Mouse (Mus musculus) retina, adult 2 months (tissue): ENCODE measurements around the gene Robo2.

Source experiments
- DNase-seq: peaks from one replicate; pipeline ENCODE4 v3.0.0-alpha.2; 2012; ENCODE audit warnings: low read depth, low spot score

Gene Robo2

GRCm38 (mm10) chr16:74338969-74339630 is 72.5 kb downstream of the Robo2 start:
- DNase-seq = no peak

DNA sequence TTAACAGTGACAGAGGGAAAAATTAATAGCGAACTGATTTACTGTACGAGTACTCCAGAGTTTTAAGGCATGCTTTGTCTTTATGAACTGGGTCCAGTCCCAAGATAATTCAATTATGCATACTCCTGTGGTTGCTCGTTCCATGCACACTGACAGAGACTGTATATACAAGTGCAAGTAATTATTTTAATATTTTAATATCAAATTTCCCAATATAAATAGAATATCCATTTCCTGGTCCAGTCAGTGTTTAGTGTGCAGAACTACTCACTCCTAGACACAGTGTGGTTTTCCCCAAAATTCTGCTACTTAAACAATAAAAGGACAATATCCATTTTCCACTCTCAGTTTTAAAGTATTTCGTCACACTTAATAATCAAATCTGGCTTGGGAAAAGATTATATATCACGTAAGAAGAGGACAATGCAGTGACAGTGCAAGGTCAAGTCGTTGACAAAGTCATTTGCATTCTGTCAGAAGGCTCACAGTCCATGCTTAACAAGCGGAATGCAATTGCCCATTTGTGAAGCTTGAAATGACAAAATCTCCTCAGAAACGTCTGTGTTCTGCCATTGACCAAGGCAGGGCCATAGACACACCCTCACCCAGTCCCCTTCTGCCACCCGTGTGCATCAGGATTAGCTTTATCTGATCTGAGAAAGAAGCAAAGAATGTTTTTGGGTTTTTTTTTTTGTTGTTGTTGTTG is 89.8 kb downstream of the Robo2 start:
- DNase-seq = no peak

GRCm38 (mm10) chr16:74316150-74316549 is 95.5 kb downstream of the Robo2 start:
- no peak for DNase-seq

DNA sequence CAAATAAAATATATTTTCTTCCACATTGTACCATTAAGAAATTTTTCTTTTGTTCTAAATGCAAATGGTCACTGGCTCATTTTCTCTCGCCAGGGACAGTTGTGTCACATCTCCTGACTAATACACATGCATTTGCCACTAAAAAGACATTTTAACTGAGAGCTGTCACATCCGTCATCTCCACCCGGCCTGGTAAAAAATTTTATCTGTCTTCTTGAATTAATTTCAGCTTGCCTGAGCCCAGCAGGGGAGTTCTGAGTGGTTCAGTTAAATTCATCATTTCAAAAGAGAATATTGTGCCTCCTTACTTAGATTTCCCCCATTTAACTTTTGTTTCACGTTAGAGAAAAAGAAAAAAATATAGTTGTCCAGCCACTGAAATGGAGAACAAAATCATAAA is 98.4 kb downstream of the Robo2 start:
- no peak for DNase-seq

GRCm38 (mm10) chr16:74307543-74307887 is 104.1 kb downstream of the Robo2 start:
- DNase-seq = no peak

DNA sequence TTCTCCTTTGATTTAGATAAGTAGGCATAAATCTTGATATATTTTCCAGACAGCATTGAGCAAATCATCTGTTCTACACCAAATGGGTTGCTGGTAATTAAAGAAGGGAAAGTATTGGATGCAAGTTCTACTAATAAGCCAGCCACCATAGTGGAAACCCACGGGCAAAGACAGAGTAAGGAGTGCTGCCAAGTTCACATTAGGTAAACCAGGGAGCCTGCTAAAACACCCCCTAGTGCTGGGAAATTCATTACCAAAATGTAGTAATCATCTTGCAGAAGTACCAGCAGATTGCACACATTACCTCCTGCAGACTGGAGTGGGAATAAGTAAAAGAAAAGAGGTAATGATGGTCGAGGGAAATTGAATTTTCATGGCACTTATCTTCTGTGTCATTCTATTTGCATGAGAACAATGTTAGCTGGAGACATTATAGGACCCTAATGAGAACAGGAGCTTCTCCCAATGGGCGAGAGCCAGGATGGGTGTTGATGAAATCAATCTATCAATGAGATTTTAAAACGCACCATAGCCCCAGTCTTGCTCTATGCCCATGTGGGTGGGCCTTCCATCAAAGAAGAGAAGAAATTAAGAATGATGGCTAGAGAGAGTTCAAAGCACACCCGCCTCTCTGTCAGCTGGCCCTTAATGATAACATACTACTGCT is 104.6 kb downstream of the Robo2 start:
- no peak for DNase-seq

DNA sequence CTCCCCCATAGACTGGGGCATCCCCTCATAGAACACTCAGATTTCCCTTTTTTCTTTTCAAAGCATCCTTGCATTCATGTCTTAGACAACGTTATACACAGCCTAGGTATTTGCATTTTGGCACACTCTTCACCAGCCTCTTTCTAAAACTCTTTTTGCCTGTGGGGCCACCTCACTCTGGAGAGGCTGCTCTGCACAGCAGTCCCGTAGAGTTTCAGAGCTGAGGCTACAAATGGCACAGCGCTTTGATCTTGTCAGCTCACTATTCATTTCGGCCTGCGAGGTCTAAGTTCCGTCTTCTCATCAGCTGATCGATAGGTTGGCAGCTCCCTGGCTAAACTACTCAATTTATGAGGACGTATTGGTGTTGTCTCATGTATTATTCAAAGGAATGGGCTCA is 123.7 kb downstream of the Robo2 start:
- DNase-seq = no peak

GRCm38 (mm10) chr16:74282549-74282948 is 129.1 kb downstream of the Robo2 start:
- DNase-seq = no peak

- DNase-seq = no peak
These were observed 134.6 kb downstream of the Robo2 start for GRCm38 (mm10) chr16:74276855-74277573.

DNA sequence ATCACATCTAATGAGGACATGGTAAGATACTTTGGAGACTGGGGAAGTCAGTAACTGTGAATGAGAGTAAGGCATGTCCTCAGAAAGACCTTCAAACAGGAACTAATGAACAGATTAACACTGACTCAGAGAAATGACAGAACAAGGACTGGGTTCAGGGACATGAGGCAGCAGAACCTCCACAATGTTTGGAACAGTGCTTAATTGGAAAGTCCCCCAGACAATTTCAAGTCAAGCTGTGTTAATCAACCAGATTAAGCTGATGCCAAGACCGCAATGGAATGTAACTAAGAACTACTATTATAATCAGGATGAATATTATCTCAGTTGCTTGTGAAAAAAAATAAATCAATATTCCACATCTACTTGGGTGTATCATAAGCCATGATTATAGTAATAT is 137.0 kb downstream of the Robo2 start:
- no peak for DNase-seq

DNA sequence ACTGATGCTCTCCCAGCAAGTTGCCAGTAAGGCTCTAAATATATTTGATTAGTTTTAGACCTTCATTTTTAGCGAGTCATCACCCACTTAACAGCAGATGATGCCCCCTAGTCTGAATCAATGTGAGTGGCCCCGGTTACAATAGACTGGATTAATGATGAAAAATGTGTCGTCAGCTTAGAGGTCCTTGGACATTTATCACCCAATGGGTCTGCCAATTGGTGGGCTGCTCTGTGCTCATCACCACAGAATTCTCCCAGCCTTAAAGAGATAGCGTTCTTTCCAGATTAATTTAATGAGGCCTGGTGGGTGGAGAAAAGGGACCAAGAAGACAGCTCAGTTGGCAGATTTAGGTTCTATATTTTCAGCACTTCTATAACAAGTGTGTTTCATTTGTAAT is 138.6 kb downstream of the Robo2 start:
- no peak for DNase-seq

GRCm38 (mm10) chr16:74258241-74258640 is 153.4 kb downstream of the Robo2 start:
- DNase-seq = no peak

DNA sequence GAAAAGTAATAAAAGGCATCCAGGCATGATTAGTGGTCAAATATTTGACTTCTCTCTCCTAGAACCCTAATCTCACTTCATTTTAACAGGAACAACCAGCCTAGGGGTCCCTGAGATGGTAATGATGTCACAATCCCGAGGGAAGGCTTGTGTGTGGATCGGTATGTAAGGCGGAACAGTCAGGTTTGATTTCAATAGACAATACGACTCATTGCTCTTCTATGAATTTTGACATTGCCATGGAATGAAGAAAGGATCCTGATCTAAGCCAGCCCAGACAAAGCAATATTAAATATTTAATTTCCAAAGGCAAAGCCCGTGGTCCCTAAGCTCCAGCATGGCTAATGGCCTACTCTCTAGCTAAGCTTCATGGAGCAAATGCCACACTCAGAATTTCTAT is 167.2 kb downstream of the Robo2 start:
- no peak for DNase-seq

- DNase-seq = no peak
These were observed 170.1 kb downstream of the Robo2 start for GRCm38 (mm10) chr16:74241534-74241933.

GRCm38 (mm10) chr16:74237411-74237930 is 174.2 kb downstream of the Robo2 start:
- DNase-seq = no peak

- no peak for DNase-seq
These were observed 177.1 kb downstream of the Robo2 start for GRCm38 (mm10) chr16:74234393-74235059.

GRCm38 (mm10) chr16:74233596-74233995 is 178.0 kb downstream of the Robo2 start:
- DNase-seq = no peak

- DNase-seq = no peak
These were observed 184.3 kb downstream of the Robo2 start for GRCm38 (mm10) chr16:74227285-74227684.

DNA sequence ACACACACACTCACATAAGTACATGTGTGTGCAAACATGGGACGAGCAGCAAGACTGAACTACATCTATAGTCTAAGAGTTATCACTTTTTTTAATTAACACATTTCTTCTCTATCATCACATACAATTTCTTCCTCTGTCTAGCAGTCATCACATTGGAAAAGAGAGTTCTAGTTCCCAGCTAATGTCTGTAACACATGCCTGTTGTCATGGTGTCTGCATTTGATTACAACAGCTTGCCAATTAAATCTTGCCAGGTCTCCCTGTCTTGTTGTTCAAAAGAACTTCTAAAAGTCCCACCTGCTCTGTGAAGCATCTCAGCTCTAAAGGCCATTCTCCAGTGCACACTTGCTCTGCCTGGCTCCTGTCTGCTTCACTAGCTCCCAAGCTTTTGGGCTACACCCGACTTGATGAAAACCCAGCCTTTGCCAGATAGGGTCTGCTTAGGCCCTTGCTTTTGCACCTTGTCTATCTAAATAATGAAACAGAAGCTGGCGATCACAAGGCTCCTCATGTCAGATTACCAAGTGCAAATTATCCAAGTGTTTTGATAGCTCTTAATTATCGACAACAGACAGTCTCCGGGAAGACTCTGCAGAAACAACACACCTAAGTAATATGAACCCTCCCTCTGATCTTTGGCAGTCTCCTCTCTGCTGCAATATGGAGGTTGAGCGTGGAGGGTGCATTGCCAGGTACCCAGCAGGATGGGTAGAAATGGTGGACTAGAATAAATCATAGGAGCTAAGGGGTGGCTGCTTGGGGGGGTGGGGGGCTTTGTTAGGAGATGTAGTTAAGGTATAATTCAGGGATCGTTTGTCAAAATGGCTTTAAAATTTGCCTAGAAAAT is 186.0 kb downstream of the Robo2 start:
- no peak for DNase-seq

DNA sequence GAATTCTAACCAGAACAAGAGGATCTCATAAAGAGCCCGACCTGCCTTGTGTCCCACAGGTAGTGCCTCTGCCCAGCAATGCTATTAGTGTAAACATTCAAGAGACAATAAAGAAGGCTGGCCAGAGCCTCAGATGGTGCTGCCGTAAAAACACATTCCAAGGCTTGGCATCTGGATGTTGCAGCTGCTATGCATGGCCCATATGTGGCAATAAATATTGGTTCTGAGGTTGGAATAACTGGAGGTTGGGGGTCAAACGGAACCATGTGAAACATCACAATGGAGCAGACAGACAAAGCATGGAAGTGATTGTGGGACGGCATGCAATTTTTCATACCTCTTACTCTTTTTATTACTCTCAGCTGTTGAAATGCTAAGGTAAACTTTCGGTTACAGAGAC is 189.1 kb downstream of the Robo2 start:
- no peak for DNase-seq
